Mouse (Mus musculus) frontal cortex, postnatal 25 days (tissue): ENCODE data around the gene Atp5b.
"Not testable (repeated sequence)": the region's sequence is repeated elsewhere in the genome, so short reads cannot be mapped to it uniquely, and the experiment has no call there.

Experiments used
- DNase-seq, 2 experiments: peaks; one replicate each; pipeline ENCODE4 v3.0.0; 2022; ENCODE audit warnings: low spot score in 2 of 2

The Atp5b gene

DNA sequence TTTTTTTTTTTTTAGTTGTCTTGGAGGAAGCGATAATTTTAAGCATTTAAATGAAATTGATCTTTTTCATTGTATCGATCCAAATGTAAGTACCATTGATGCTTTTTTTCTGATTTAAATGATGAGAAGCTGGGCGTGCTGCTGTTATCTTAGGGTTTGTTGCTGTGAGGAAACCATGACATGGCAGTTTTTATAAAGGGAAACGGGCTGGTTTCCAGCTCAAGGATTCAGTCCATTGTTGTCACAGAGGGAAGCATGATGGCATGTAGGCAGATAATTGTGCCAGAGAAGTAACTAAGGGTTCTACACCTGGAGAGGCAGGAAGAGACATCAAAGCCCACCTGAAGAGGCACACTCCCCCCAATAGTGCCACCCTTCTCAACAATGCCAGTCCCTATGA, 13.9 kb upstream of the Atp5b start:
- DNase-seq, result no peak

GRCm38 (mm10) chr10:128070432-128070831, 12.6 kb upstream of the Atp5b start:
- not testable (repeated sequence) for DNase-seq

DNA sequence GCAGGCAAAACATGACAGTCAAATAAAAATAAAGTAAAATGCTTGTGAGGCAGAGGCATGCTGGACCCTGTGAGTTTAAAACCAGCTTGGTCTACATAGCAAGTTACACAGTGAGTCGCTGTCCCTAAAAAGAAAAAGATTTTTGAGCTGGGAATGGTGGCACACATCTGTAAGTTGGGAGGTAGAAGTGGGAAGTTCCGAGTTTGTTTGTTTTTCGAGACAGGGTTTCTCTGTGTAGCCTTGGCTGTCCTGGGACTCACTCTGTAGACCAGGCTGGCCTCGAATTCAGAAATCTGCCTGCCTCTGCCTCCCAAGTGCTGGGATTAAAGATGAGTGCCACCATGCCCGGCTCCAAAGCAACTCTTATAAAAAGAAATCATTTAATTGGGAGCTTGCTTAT, 4.8 kb upstream of the Atp5b start:
- DNase-seq, result not testable (repeated sequence)

DNA sequence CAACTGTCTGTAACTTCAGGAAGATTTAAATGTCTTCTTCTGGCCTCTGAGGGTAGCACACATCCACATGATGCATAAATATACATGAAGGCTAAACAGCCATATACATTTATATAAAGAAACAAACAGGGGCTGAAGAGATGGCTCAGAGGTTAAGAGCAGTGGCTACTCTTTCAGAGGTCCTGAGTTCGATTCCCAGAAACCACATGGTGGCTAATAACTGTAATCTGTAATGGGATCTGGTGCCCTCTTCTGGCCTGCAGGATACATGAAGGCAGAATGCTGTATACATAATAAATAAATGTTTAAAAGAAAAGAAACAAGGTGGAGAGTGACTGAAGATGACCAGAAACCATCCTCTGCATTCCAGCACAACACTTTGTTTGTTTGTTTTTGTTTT, 2.6 kb upstream of the Atp5b start:
- DNase-seq, result no peak

- no peak for DNase-seq
Observed at GRCm38 (mm10) chr10:128081807-128082476, 1.1 kb upstream of the Atp5b start.

DNA sequence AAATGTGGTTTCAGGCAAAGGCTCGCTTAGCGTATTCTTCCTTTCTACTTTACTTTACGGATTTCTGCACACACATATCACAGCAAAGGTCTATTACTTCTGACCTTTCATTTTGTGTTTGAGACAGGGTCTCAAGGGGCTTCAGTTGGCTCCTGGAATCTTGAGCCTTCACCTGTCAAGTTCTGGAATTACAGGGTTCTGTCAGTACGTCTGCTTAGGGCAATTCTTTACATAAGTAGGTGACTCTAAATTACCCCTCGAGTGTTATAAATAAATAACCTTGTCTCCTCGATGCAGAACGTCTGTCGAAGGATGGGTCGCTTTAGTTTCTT, 630 bp upstream of the Atp5b start:
- no peak for DNase-seq

DNA sequence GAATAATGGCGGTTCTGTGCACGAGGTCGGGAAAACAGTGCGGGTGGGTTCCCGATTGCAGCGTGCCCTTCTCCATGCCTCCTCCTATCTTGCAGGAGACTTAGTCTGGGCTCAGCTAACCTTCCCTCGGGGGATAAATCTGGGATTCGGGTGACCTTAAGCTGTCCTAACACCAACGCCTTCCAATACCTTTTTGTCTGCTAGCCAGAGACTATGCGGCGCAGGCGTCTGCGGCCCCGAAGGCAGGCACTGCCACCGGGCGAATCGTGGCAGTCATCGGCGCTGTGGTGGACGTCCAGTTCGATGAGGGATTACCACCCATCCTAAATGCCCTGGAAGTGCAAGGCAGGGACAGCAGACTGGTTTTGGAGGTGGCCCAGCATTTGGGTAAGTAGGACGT, 615 bp downstream of the Atp5b start:
- no peak for DNase-seq

- no peak for DNase-seq
Observed at GRCm38 (mm10) chr10:128084160-128084559, 1.1 kb downstream of the Atp5b start.

DNA sequence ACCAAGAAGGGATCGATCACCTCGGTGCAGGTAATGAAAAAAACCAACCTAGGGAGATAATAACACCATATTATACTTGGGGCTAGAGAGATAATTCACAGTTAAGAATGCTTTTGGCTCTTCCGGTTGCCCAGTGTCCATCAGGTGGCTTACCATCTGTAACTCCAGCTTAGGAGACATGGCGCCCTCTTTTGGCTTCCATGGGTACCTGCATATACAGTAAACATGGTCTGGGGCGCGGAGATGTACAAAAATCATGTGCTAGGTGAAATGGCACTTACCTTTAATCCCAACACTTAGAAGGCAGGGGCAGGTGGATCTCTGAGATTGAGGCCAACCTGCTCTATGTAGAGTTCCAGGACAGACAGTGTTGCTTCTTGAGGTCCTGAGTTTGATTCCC, 3.3 kb downstream of the Atp5b start:
- DNase-seq, result no peak

- DNase-seq, result not testable (repeated sequence)
Observed at GRCm38 (mm10) chr10:128087216-128087615, 4.1 kb downstream of the Atp5b start.

DNA sequence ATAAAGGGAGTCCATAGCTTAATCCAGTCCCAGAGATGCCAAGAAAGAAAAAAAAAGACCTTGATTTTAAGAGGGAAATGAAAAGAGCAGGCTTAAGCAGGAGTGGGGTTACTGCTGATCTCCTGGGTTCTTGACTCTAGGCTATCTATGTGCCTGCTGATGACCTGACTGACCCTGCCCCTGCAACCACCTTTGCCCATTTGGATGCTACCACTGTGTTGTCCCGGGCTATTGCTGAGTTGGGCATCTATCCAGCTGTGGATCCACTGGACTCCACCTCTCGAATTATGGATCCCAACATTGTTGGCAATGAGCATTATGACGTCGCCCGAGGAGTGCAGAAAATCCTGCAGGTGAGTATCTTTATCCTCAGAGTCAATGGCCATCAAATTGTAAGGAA, 5.1 kb downstream of the Atp5b start:
- DNase-seq, result no peak

DNA sequence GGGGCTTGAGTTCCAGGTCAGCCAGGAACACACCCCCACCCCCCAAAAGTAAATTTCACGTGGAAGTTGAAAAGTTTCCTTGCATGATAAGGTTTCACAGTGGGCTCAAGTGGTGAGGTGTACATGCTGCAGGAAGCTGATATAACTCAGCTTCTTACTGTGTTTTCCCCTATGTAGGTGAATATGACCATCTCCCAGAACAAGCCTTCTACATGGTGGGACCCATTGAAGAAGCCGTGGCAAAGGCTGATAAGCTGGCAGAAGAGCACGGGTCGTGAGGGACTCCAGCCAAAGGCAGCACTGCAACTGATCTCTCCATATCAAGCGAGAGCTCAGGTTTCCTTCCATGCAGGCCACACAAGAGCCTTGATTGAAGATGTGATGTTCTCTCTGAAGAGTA, 6.8 kb downstream of the Atp5b start:
- DNase-seq, result no peak

DNA sequence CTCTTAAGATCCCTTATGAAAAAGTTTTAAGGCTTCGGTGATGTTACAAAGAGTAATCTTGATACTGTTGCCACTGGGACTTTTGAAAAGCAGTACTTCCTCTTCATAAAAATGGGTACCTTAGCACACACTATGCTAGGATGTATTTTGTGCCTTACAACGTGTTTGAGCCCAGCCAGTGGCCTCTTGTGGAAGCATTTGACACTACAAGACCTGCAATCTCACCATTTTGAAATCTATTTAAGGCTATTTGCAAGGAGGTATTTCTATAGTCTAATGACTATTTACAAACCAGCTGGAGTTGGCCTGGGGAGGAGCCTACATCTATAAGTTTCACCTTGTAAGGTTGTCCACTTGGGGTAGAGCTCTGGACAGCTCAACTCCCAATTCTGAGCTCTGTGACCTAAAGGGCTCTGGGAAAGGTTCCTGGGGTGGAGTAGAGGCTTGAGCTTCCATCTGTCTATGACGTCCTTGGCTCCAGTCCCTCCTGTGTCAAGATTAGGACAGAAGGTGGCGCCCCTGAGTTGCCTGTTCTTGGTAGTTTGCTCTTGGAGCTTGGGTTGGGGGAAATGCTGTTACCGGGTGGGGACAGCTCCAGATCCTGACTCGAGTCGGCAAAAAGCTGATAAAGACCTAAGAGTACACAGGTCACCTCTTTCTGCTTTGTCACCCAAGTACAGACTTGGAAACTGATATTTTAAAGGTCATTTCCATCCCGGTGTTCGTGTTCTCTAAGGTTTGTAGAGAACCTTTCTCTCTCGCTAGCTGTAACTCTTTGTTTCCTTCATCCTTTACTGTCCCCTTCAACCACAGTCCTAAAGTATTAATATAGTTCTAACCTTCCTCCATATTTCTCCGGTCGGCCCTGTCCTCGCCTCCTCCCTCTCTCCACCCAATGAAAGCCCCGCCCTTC, 7.8 kb downstream of the Atp5b start:
- DNase-seq, result peak; percentile 80 to 83

DNA sequence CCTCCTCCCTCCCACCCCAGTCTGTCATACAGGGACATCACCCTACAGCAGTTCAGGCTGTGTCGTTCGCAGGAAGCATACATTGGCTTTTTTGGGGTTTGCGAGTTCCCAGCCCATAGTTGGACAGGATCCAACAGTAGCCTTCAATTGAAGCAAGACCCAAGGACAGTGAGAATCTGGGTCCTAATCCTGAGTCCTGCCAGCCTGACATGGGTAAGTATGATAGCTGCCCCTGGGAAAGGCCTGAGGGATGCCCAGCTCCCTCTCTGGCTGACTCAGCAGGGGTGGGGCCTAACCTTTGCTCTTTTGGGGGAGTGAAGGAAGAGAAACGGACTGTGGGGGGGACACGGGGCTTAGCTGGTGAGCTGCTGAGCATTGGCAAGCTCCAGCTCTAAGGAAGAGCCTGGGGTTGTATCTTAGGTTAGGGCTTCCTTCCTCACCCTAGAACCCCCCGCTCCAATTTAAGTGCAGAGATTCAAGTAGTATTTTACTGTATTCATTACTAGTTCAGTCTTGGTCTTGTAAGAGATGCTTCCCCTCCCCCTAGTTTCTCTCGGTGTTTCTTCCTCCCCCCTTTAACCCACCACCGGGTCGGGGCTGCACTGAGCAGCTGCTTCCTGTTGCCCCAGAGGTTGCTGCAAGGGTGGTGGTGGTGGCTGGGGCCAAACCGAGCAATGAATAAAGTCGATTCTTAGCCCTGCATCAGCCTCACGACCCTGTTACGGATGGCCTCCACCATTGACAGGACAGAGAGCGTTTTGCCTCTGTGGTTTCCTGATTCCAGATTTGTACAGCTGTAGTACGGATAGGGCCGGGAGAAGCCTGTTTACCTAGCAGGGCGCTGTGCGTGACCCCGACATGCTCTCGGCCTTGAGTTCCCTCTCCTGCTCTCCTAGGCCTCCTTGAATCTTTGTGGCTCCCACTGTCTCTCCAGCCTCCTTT, 8.8 kb downstream of the Atp5b start, which contains the start of gene Baz2a:
TSS of gene Baz2a (plus strand) at position 14 of the 942 bp plus-strand sequence.
- no peak for DNase-seq

GRCm38 (mm10) chr10:128092506-128093495, 9.7 kb downstream of the Atp5b start:
- DNase-seq, result peak; percentile 42 to 49

DNA sequence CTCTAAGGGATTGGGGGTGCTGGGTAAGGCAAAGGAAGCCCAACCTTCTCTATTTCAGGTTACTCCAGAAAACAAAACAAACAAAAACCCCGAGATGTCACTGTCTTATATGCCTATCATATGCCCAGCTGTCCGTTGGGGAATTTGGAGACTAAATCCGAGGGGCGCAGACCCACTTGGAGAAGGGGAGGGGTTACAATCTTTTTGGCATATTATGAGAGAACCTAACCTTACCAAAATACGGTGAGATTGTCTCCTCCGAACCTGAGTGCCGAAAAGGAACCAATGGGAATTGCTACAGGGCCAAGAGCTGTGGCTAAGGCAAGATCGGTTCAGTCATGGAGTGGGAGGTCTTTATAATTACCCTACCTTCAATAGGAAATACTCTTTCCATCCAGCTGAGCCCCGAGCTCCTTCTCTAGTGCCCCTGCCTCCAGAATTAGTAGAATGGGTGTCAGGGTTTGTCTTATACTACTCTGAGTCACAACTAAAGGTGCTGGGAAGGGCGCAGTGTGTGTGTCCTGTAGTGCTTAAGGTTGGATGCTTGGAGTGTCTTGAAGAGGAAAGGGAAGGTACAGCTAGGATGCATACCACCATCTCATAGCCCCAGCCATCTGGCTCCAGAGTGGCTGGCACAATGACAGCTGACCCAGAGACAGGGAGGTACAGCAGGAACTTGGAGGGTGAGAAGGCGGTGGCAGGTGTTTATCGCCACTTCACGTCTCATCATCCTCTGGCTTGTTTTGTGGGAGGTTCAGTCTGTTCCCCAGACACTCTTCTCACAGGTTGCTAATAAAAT, 10.6 kb downstream of the Atp5b start:
- DNase-seq, result no peak

DNA sequence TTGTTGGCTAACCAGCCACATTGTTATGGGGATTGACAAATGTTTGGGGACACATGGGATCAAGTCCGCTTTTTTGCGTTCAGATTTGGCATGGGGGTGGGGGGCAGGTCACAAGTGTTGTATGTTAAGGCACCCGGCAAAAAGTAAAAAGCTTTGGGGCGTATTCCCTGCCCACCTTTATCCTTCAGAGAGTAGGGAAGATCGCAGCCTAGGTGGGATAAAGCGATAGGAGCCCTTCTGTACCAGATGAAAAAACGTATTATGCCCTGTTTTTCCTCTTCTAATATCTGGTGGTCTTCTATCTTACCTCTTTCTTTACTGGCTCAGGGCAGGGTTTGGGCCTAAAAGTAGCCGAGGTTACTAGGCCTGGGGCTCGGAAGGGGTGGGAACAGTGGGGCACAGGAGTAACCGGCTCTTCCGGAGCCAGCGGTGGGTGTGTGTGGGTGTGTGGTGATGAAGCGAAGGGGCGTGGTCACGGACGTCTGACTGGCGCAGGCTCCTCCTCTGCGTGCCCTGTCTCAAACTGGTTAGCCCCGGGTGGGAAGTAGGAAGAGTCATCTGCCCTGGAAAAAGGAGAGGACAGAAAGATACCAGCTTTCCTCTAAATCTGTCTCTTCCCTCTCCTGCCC, 11.4 kb downstream of the Atp5b start:
- DNase-seq, result peak in 1 of 2 experiments; percentile 46

- no peak for DNase-seq
Observed at GRCm38 (mm10) chr10:128095003-128095636, 12.0 kb downstream of the Atp5b start.

GRCm38 (mm10) chr10:128096313-128096692, 13.2 kb downstream of the Atp5b start:
- DNase-seq, result no peak
